Mouse (Mus musculus) MEL (cell line): Measurements from ENCODE around the gene Spata21. TPM values are rescaled to one million over a fixed set of nuclear protein-coding genes. Genes with fewer than 3 reads are reported as not detected.

Experiments used
- DNase-seq: peaks from one replicate; pipeline ENCODE4 v3.0.0; 2011; ENCODE audit warnings: low read depth, low spot score
- H3K27ac ChIP-seq: 2 replicates; pipeline ENCODE4 v1.5.1; 2012; ENCODE audit warnings: low read depth, mild to moderate bottlenecking, control low read depth, low read length, moderate library complexity; ENCODE audit not compliant: control insufficient read depth
- H3K27me3 ChIP-seq, 2 experiments: fragments of 150-350 bp in 1 of 2; sonication (generic) in 1 of 2; 2 replicates each; pipeline ENCODE4 v1.6.1; 2012; ENCODE audit warnings: low read length in 2 of 2, mild to moderate bottlenecking in 2 of 2, improper control_type of control experiment in 1 of 2, moderate library complexity in 1 of 2; ENCODE audit not compliant: insufficient read depth in 2 of 2, control insufficient read depth in 1 of 2
- H3K36me3 ChIP-seq, 2 experiments: 2 replicates each; pipeline ENCODE4 v1.6.1; 2012 to 2014; ENCODE audit warnings: low read length in 2 of 2, improper control_type of control experiment in 1 of 2, inconsistent platforms in 1 of 2, mild to moderate bottlenecking in 1 of 2; ENCODE audit not compliant: insufficient read depth in 2 of 2, control insufficient read depth in 1 of 2
- H3K4me1 ChIP-seq, 2 experiments: fragments of 150-350 bp in 1 of 2; sonication (generic) in 1 of 2; 2 replicates each; pipeline ENCODE4 v1.6.1; 2012; ENCODE audit warnings: low read length in 2 of 2, improper control_type of control experiment in 1 of 2, mild to moderate bottlenecking in 1 of 2; ENCODE audit not compliant: insufficient read depth in 2 of 2, control insufficient read depth in 1 of 2
- H3K4me3 ChIP-seq, 2 experiments: fragments of 150-350 bp in 1 of 2; sonication (generic) in 1 of 2; 2 replicates each; pipeline ENCODE4 v1.5.1; 2012; ENCODE audit warnings: low read depth in 2 of 2, low read length in 2 of 2, mild to moderate bottlenecking in 2 of 2, moderate library complexity in 2 of 2, control low read depth in 1 of 2, improper control_type of control experiment in 1 of 2; ENCODE audit not compliant: control insufficient read depth in 1 of 2, insufficient read depth in 1 of 2
- H3K79me2 ChIP-seq: 2 replicates; pipeline ENCODE4 v1.6.1; 2012; ENCODE audit warnings: mild to moderate bottlenecking, low read length, moderate library complexity; ENCODE audit not compliant: control insufficient read depth, poor library complexity, insufficient read depth
- H3K9ac ChIP-seq: 2 replicates; pipeline ENCODE4 v1.6.1; 2012; ENCODE audit warnings: low read depth, mild to moderate bottlenecking, control low read depth, low read length, moderate library complexity; ENCODE audit not compliant: control insufficient read depth, poor library complexity, severe bottlenecking
- H3K9me3 ChIP-seq: fragments of 150-350 bp; sonication (generic); replicated peaks from 2 replicates; pipeline ENCODE4 v1.6.1; 2012; ENCODE audit warnings: mild to moderate bottlenecking, low read length, improper control_type of control experiment, moderate library complexity; ENCODE audit not compliant: insufficient read depth
- BHLHE40 ChIP-seq: IDR thresholded peaks from 2 replicates; pipeline ENCODE4 v1.6.1; 2012; ENCODE audit warnings: low read depth, mild to moderate bottlenecking, inconsistent platforms, low read length, improper control_type of control experiment, borderline replicate concordance
- CHD1 ChIP-seq: IDR thresholded peaks from 2 replicates; pipeline ENCODE4 v1.6.1; 2012; ENCODE audit warnings: low read depth, mild to moderate bottlenecking, inconsistent platforms, low read length, improper control_type of control experiment
- CTCF ChIP-seq, 3 experiments: IDR thresholded peaks in 2 of 3; conservative IDR thresholded peaks in 1 of 3; 2 replicates each; pipeline ENCODE4 v1.5.1; 2011 to 2012; ENCODE audit warnings: low read length in 3 of 3, low read depth in 2 of 3, mild to moderate bottlenecking in 2 of 3, improper control_type of control experiment in 1 of 3, inconsistent platforms in 1 of 3, mixed read lengths in 1 of 3, moderate library complexity in 1 of 3; ENCODE audit not compliant: control insufficient read depth in 1 of 3, insufficient read depth in 1 of 3, poor library complexity in 1 of 3, severe bottlenecking in 1 of 3
- E2F4 ChIP-seq: IDR thresholded peaks from 2 replicates; pipeline ENCODE4 v1.6.1; 2011; ENCODE audit warnings: low read depth, low read length, improper control_type of control experiment, borderline replicate concordance
- ELF1 ChIP-seq: IDR thresholded peaks from 2 replicates; pipeline ENCODE4 v1.6.1; 2014; ENCODE audit warnings: low read depth, mild to moderate bottlenecking, inconsistent platforms, low read length, improper control_type of control experiment, moderate library complexity
- EP300 ChIP-seq, 2 experiments: IDR thresholded peaks; 2 replicates each; pipeline ENCODE4 v1.6.1; 2011; ENCODE audit warnings: improper control_type of control experiment in 2 of 2, low read length in 2 of 2, low read depth in 1 of 2, mild to moderate bottlenecking in 1 of 2
- ETS1 ChIP-seq: IDR thresholded peaks from 2 replicates; pipeline ENCODE4 v1.6.1; 2012; ENCODE audit warnings: low read depth, mild to moderate bottlenecking, inconsistent platforms, low read length, improper control_type of control experiment, moderate library complexity
- GABPA ChIP-seq: IDR thresholded peaks from 2 replicates; pipeline ENCODE4 v1.6.1; 2012; ENCODE audit warnings: low read depth, mild to moderate bottlenecking, inconsistent platforms, low read length, improper control_type of control experiment, moderate library complexity
- GATA1 ChIP-seq: IDR thresholded peaks from 2 replicates; pipeline ENCODE4 v1.6.1; 2011; ENCODE audit warnings: low read depth, low read length, improper control_type of control experiment
- HCFC1 ChIP-seq: IDR thresholded peaks from 2 replicates; pipeline ENCODE4 v1.6.1; 2012; ENCODE audit warnings: low read depth, mild to moderate bottlenecking, inconsistent platforms, low read length, improper control_type of control experiment, moderate library complexity
- JUND ChIP-seq: IDR thresholded peaks from 2 replicates; pipeline ENCODE4 v1.6.1; 2011; ENCODE audit warnings: low read depth, mild to moderate bottlenecking, improper control_type of control experiment, low read length
- KAT2A ChIP-seq: conservative IDR thresholded peaks from 2 replicates; pipeline ENCODE4 v1.6.1; 2012; ENCODE audit warnings: low read depth, low read length, improper control_type of control experiment, inconsistent platforms
- MAX ChIP-seq: IDR thresholded peaks from 2 replicates; pipeline ENCODE4 v1.6.1; 2011; ENCODE audit warnings: low read length, improper control_type of control experiment
- MAZ ChIP-seq: IDR thresholded peaks from 2 replicates; pipeline ENCODE4 v1.6.1; 2012; ENCODE audit warnings: low read depth, mild to moderate bottlenecking, inconsistent platforms, low read length, improper control_type of control experiment
- MEF2A ChIP-seq: IDR thresholded peaks from 2 replicates; pipeline ENCODE4 v1.6.1; 2014; ENCODE audit warnings: low read depth, mild to moderate bottlenecking, inconsistent platforms, low read length, improper control_type of control experiment; ENCODE audit not compliant: poor library complexity, insufficient replicate concordance, severe bottlenecking; ENCODE audit errors: extremely low read depth
- MXI1 ChIP-seq: IDR thresholded peaks from 2 replicates; pipeline ENCODE4 v1.6.1; 2011; ENCODE audit warnings: mild to moderate bottlenecking, low read depth, low read length, improper control_type of control experiment
- MYB ChIP-seq: IDR thresholded peaks from 2 replicates; pipeline ENCODE4 v1.6.1; 2011; ENCODE audit warnings: mild to moderate bottlenecking, low read depth, low read length, improper control_type of control experiment
- MYC ChIP-seq: IDR thresholded peaks from 2 replicates; pipeline ENCODE4 v1.6.1; 2011; ENCODE audit warnings: low read depth, mild to moderate bottlenecking, low read length, improper control_type of control experiment, moderate library complexity
- NELFE ChIP-seq: IDR thresholded peaks from 2 replicates; pipeline ENCODE4 v1.6.1; 2011; ENCODE audit warnings: low read depth, low read length, improper control_type of control experiment
- NRF1 ChIP-seq: IDR thresholded peaks from 2 replicates; pipeline ENCODE4 v1.6.1; 2014; ENCODE audit warnings: low read depth, mild to moderate bottlenecking, inconsistent platforms, low read length, improper control_type of control experiment, moderate library complexity; ENCODE audit not compliant: poor library complexity, insufficient read depth, severe bottlenecking
- POLR2A ChIP-seq, 2 experiments: IDR thresholded peaks; 2 replicates each; pipeline ENCODE4 v1.6.1; 2011 to 2012; ENCODE audit warnings: low read length in 2 of 2, mild to moderate bottlenecking in 2 of 2, control low read depth in 1 of 2, improper control_type of control experiment in 1 of 2, low read depth in 1 of 2, moderate library complexity in 1 of 2; ENCODE audit not compliant: control insufficient read depth in 1 of 2, insufficient read depth in 1 of 2, poor library complexity in 1 of 2
- POLR2AphosphoS2 ChIP-seq: IDR thresholded peaks from 2 replicates; pipeline ENCODE4 v1.6.1; 2011; ENCODE audit warnings: low read length, improper control_type of control experiment
- POLR2AphosphoS5 ChIP-seq: IDR thresholded peaks from 2 replicates; pipeline ENCODE4 v1.6.1; 2012; ENCODE audit warnings: low read depth, borderline replicate concordance, mild to moderate bottlenecking, inconsistent platforms, low read length, moderate library complexity, mixed read lengths
- RAD21 ChIP-seq: IDR thresholded peaks from 2 replicates; pipeline ENCODE4 v1.6.1; 2011; ENCODE audit warnings: mild to moderate bottlenecking, low read depth, low read length, improper control_type of control experiment
- SIN3A ChIP-seq: IDR thresholded peaks from 2 replicates; pipeline ENCODE4 v1.6.1; 2012; ENCODE audit warnings: low read length, improper control_type of control experiment, inconsistent platforms
- SMC3 ChIP-seq: IDR thresholded peaks from 2 replicates; pipeline ENCODE4 v1.6.1; 2011; ENCODE audit warnings: low read depth, low read length, improper control_type of control experiment
- TAL1 ChIP-seq: IDR thresholded peaks from 2 replicates; pipeline ENCODE4 v1.6.1; 2012; ENCODE audit warnings: mild to moderate bottlenecking, inconsistent platforms, low read length, moderate library complexity, mixed read lengths
- TBP ChIP-seq: IDR thresholded peaks from 2 replicates; pipeline ENCODE4 v1.8.0; 2011; ENCODE audit warnings: low read depth, low read length, improper control_type of control experiment
- TCF12 ChIP-seq: IDR thresholded peaks from 2 replicates; pipeline ENCODE4 v1.6.1; 2014; ENCODE audit warnings: low read depth, mild to moderate bottlenecking, inconsistent platforms, low read length, improper control_type of control experiment, moderate library complexity
- UBTF ChIP-seq: IDR thresholded peaks from 2 replicates; pipeline ENCODE4 v1.6.1; 2012; ENCODE audit warnings: low read depth, mild to moderate bottlenecking, inconsistent platforms, low read length, improper control_type of control experiment, moderate library complexity, borderline replicate concordance; ENCODE audit not compliant: insufficient read depth
- USF1 ChIP-seq: IDR thresholded peaks from 2 replicates; pipeline ENCODE4 v1.6.1; 2014; ENCODE audit warnings: low read depth, mild to moderate bottlenecking, inconsistent platforms, low read length, improper control_type of control experiment, moderate library complexity
- ZC3H11A ChIP-seq: IDR thresholded peaks from 2 replicates; pipeline ENCODE4 v1.6.1; 2012; ENCODE audit warnings: low read depth, mild to moderate bottlenecking, inconsistent platforms, low read length, improper control_type of control experiment
- ZKSCAN1 ChIP-seq: IDR thresholded peaks from 2 replicates; pipeline ENCODE4 v1.6.1; 2012; ENCODE audit warnings: low read depth, mild to moderate bottlenecking, inconsistent platforms, low read length, improper control_type of control experiment, moderate library complexity
- ZMIZ1 ChIP-seq: IDR thresholded peaks from 2 replicates; pipeline ENCODE4 v1.6.1; 2012; ENCODE audit warnings: low read depth, mild to moderate bottlenecking, inconsistent platforms, low read length, improper control_type of control experiment, moderate library complexity
- ZNF384 ChIP-seq: IDR thresholded peaks from 2 replicates; pipeline ENCODE4 v1.6.1; 2012; ENCODE audit warnings: low read depth, mild to moderate bottlenecking, inconsistent platforms, low read length, improper control_type of control experiment
- polyA plus RNA-seq, 2 experiments: library from polyadenylated mRNA; stranded (reverse) in 1 of 2; unstranded in 1 of 2; fragments of >175 nt in 1 of 2; fragments of >200 nt in 1 of 2; gene quantifications; 2 replicates each; pipeline versions ENCODE4 v1.2.1 to v1.2.4; 2012; ENCODE audit warnings: low replicate concordance in 2 of 2, low read depth in 1 of 2; ENCODE audit not compliant: insufficient read length in 2 of 2, insufficient read depth in 1 of 2, missing spikeins in 1 of 2
- total RNA-seq: library from RNA; depleted of rRNA; stranded (reverse); fragments of 300-350 nt; gene quantifications from 2 replicates; pipeline ENCODE4 v1.2.3, GENCODE M21; 2012

Spata21 gene
- total and polyA plus RNA-seq, 3 experiments, result not detected

DNA sequence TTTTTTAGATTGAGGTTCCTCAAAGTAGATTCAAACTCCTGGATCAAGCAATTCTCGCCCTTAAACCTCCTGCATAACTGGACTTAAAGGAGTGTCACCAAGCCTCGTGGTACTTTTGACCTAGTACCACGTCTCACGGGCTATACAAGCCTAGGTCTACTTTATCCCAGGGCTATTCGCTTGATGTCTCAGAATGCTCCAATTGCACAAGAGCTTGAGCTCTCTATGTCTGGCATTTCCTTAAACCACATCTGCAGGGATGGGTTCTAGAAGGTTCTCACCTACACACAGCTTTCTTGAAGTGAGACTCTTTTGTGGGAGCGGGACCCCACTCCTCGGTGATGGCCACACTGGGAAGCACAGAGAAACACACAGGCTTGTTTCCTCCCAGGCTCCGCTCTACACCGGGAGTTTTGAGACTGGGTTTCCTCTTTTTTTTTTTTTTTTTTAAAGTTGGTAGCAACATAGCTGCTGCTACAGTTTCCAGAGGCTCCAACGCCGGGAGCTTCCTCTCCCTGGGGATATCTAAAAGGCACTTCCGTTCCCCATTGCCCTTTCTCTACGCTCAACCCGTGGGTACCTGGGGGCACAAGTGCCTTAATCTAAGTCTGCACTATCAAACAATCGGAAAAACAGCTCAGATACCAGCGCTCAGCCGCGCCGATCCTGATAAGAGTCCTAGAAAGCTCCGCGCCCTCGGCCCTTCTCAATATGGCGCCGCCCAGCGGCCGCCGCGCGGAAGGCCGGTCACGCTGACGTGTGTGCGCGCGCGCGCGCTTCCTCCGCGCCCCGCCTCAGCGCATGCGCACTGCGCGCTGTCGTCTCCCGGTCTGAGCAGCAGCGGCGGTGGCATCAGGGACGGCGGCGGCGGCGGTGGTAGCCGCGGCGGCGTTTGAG, 59.2 kb downstream of the Spata21 start, which contains the start of gene Fbxo42:
Gene Fbxo42, plus strand, starts transcription at position 802 of the 897 bp plus-strand sequence.
- no peaks in the 10 kb centered on the region for H3K27me3 ChIP-seq
- DNase-seq, result peak; percentile 92

DNA sequence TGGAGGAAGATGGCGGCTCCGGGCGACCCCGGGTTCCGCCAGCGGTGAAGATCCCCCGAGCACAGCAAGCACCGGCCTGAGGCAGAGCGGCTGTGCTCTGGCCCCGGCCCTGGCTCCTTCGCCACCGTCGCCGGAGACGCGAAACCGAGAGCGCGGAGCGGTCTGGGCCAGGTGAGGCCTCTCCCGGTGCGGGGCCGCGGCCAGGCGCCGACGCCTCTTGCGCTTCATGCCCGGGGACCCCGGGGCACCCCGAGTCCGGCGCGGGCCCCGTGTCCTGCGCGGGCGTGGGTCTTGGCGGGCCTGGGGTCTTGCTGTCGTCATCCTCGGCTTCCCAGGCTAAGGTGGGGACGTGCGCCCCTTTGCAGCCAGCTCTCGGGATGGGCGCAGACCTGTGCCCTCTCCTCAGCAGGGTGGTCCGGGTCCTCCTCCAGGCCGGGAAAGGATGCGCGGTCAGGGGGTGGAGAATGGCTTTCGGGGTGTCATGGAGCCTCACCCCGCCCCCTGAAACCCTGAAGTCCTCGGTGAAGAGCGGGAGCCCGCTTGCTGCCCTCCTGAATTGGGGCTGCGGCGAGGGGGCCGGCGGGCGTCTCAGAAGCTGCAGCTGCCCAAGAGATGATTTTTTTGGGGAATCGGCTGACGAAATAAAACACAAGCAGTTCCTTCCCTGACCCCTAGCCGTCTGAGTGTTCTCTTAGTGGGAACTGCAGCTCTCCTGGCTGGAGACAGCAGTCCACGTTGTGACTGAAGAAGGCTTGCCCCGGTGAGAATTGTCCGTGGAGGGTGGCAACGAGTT, 60.1 kb downstream of the Spata21 start:
- peak overlapping the region; percentile 65 for H3K27ac ChIP-seq
- H3K27me3 ChIP-seq, result no peaks in the 10 kb centered on the region
- peaks cover 2 to 13% of the 10 kb centered on the region in 2 experiments; a peak in 3 of 4 replicates for H3K4me1 ChIP-seq
- H3K9ac ChIP-seq, result peak overlapping the region; percentile 87
- peak overlapping the region; percentile 87 to 91 for H3K4me3 ChIP-seq
- H3K79me2 ChIP-seq, result peaks cover 41% of the 10 kb centered on the region
- peak; percentile 71 for DNase-seq
- H3K9me3 ChIP-seq, result no peaks in the 10 kb centered on the region
- H3K36me3 ChIP-seq, result peaks cover 0 to 10% of the 10 kb centered on the region in 2 experiments; a peak in 2 of 4 replicates
- TF ChIP-seq NELFE, result no peak
- TF ChIP-seq HCFC1, result no peak
- TF ChIP-seq JUND, result no peak
- no peak for TF ChIP-seq POLR2AphosphoS2
- TF ChIP-seq POLR2A (IDR thresholded peaks at IDR 0.05; ENCODE audit: control insufficient read depth in 1 of 2, insufficient read depth in 1 of 2, low read depth in 1 of 2, low read length in 2 of 2, poor library complexity in 1 of 2), result 0 out of 4 replicates have a peak, but pooled peaks of 1 of the 2 experiments have one; percentile 14
- no peak for TF ChIP-seq GABPA
- TF ChIP-seq UBTF, result no peak
- TF ChIP-seq EP300 (IDR thresholded peaks at IDR 0.05; ENCODE audit: low read depth in 1 of 2, low read length in 2 of 2), result no peak
- TF ChIP-seq E2F4, result no peak
- 0 out of 2 replicates have a peak, but pooled peaks have one; percentile 29 for TF ChIP-seq MAZ
- no peak for TF ChIP-seq CTCF (IDR thresholded peaks at IDR 0.05 in 2 of 3, conservative IDR thresholded peaks at IDR 0.05 in 1 of 3; ENCODE audit: control insufficient read depth in 1 of 3, insufficient read depth in 1 of 3, low read depth in 2 of 3, low read length in 3 of 3, poor library complexity in 1 of 3, severe bottlenecking in 1 of 3)
- TF ChIP-seq MEF2A, result no peak

More for the DNA sequence above, 59.2 kb downstream of the Spata21 start, which contains the start of gene Fbxo42:
- Histone ChIP-seq H3K4me1 (peaks cover 2 to 18% of the 10 kb centered on the region in 2 experiments; a peak in 3 of 4 replicates), H3K4me3 (peak within 1 kb of the TSS; percentile 87 to 91), H3K9ac (peak within 1 kb of the TSS; percentile 87), H3K9me3 (no peaks in the 10 kb centered on the region), H3K27ac (peak within 1 kb of the TSS; percentile 95), H3K79me2 (peaks cover 36% of the 10 kb centered on the region), H3K36me3 (peaks cover 0 to 10% of the 10 kb centered on the region in 2 experiments; a peak in 2 of 4 replicates)
- TF ChIP-seq POLR2AphosphoS2, result peak; percentile 44; the same call in 1 of the 2 replicates
- TF ChIP-seq BHLHE40, result no peak
- TF ChIP-seq MYB, result no peak
- peak; percentile 87; the same call in 1 of the 2 replicates for TF ChIP-seq KAT2A
- peak; percentile 81; the same call in 1 of the 2 replicates for TF ChIP-seq E2F4
- peak; percentile 76 for TF ChIP-seq ETS1
- peak; percentile 61; the same call in 1 of the 2 replicates for TF ChIP-seq MYC
- TF ChIP-seq TBP, result peak; percentile 66; the same call in 1 of the 2 replicates
- peak; percentile 37; the same call in 1 of the 2 replicates for TF ChIP-seq NELFE
- TF ChIP-seq TAL1, result no peak
- TF ChIP-seq MAZ, result no peak
- TF ChIP-seq TCF12, result peak; percentile 61
- peak in 1 of 2 experiments; percentile 81; a peak in 2 of 4 replicates for TF ChIP-seq POLR2A (IDR thresholded peaks at IDR 0.05; ENCODE audit: control insufficient read depth in 1 of 2, insufficient read depth in 1 of 2, low read depth in 1 of 2, low read length in 2 of 2, poor library complexity in 1 of 2)
- peak; percentile 92 for TF ChIP-seq GATA1
- TF ChIP-seq ZKSCAN1, result 0 out of 2 replicates have a peak, but pooled peaks have one; percentile 13
- TF ChIP-seq MAX, result peak; percentile 66; the same call in 1 of the 2 replicates
- peak; percentile 94 for TF ChIP-seq ZNF384
- TF ChIP-seq ELF1, result peak; percentile 69
- no peak for TF ChIP-seq RAD21
- TF ChIP-seq EP300 (IDR thresholded peaks at IDR 0.05; ENCODE audit: low read depth in 1 of 2, low read length in 2 of 2), result peak; percentile 38 to 50; a peak in 2 of 4 replicates
- no peak for TF ChIP-seq POLR2AphosphoS5
- peak in 2 of 3 experiments; percentile 61 to 66; a peak in 5 of 6 replicates for TF ChIP-seq CTCF (IDR thresholded peaks at IDR 0.05 in 2 of 3, conservative IDR thresholded peaks at IDR 0.05 in 1 of 3; ENCODE audit: control insufficient read depth in 1 of 3, insufficient read depth in 1 of 3, low read depth in 2 of 3, low read length in 3 of 3, poor library complexity in 1 of 3, severe bottlenecking in 1 of 3)
- no peak for TF ChIP-seq CHD1
- TF ChIP-seq UBTF, result no peak
- TF ChIP-seq MXI1, result peak; percentile 79
- TF ChIP-seq MEF2A, result no peak
- TF ChIP-seq NRF1, result peak; percentile 91
- no peak for TF ChIP-seq SMC3
- TF ChIP-seq ZMIZ1, result no peak
- TF ChIP-seq HCFC1, result peak; percentile 90
- no peak for TF ChIP-seq USF1
- TF ChIP-seq SIN3A, result no peak; the same call in 1 of the 2 replicates
- TF ChIP-seq ZC3H11A, result no peak
